Mouse (Mus musculus) forebrain, embryonic 15.5 days (tissue): ENCODE results near the gene Patj. TPM values are rescaled to one million over a fixed set of nuclear protein-coding genes. Genes with fewer than 3 reads are reported as not detected.
A peak's percentile ranks its signal among the peaks of the same experiment; 100 is the strongest.

Source experiments
- ATAC-seq: fragments of 200-750 bp; cut with Nextera tagmentation; replicated peaks from 2 replicates; pipeline ENCODE4 v1.8.0; 2017; ENCODE audit warnings: mild to moderate bottlenecking, moderate TSS enrichment, moderate library complexity
- H3K27ac ChIP-seq: fragments of 300-500 bp; sonication (generic); replicated peaks from 2 replicates; pipeline ENCODE4 v1.5.1; 2015; ENCODE audit warnings: mild to moderate bottlenecking, inconsistent platforms
- H3K27me3 ChIP-seq: fragments of 300-500 bp; sonication (generic); 2 replicates; pipeline ENCODE4 v1.6.1; 2015; ENCODE audit warnings: inconsistent platforms
- H3K36me3 ChIP-seq: fragments of 300-500 bp; sonication (generic); 2 replicates; pipeline ENCODE4 v1.6.1; 2015; ENCODE audit warnings: mild to moderate bottlenecking, inconsistent platforms
- H3K4me1 ChIP-seq: fragments of 300-500 bp; sonication (generic); 2 replicates; pipeline ENCODE4 v1.6.1; 2015; ENCODE audit warnings: inconsistent platforms
- H3K4me2 ChIP-seq: fragments of 300-500 bp; sonication (generic); replicated peaks from 2 replicates; pipeline ENCODE4 v1.6.1; 2015; ENCODE audit warnings: mild to moderate bottlenecking, inconsistent platforms
- H3K4me3 ChIP-seq: fragments of 300-500 bp; sonication (generic); 2 replicates; pipeline ENCODE4 v1.5.1; 2015; ENCODE audit warnings: mild to moderate bottlenecking, inconsistent platforms
- H3K9ac ChIP-seq: fragments of 300-500 bp; sonication (generic); replicated peaks from 2 replicates; pipeline ENCODE4 v1.6.1; 2015; ENCODE audit warnings: mild to moderate bottlenecking, inconsistent platforms
- H3K9me3 ChIP-seq: fragments of 300-500 bp; sonication (generic); 2 replicates; pipeline ENCODE4 v1.6.1; 2016; ENCODE audit warnings: inconsistent platforms
- WGBS: fragments of 180-500 bp; shearing (Covaris S2); methylation state at CpG from one replicate; pipeline ENCODE4 v1.1.7; 2015; ENCODE audit warnings: mixed read lengths; 5-methylcytosine and 5-hydroxymethylcytosine counted together
- polyA plus RNA-seq: library from polyadenylated mRNA; unstranded; fragments of >200 nt; fragmentation: Nextera tagmentation; extraction: Ambion mirVana; gene quantifications from 2 replicates; pipeline ENCODE4 v1.2.1, GENCODE M21; 2015

Patj gene
- polyA plus RNA-seq: 6.9 and 7.1 TPM in 2 replicates

DNA sequence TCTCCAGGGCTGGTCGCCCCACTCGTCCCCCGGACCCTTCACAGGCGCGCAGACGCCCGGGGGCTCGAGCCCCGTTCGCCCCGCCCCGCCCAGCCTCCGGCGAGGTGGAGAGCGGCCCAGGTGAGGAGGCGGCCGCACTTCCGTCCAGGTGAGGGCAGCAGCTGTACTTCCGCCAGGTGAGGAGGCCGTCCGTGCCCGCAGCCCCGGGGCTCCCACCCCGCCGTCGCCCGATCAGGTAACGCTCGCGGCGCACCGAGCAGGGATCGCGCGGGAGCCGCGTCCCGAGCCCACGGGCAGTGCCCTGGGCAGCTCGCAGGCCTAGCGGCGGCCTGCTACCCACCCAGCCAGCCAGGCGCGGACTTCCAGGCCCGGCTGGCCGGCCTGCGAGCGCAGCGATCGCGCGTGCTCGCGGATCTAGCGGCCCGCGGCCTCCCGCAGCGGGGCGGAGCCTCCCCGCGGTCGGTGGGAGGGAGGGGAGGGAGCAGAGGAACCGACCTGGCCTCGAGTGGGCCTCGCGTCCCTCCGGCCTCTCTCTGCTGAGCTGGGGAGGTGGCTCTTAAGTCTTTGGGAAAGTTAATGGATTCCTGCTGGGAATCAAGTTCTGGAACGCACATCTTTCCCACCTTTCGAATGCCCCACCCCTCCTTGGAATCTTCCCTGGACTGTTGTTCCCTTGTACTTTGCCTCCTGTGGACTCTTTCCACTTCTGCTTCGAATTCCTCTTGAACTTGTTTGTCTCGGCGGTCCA is at the start of gene Patj:
Patj (plus strand) TSS at position 96 of the 748 bp plus-strand sequence.
- H3K4me3 ChIP-seq: peak within 1 kb of the TSS; percentile 93
- H3K36me3 ChIP-seq: no peaks in the 10 kb centered on the region
- no peaks in the 10 kb centered on the region for H3K9me3 ChIP-seq
- peak within 1 kb of the TSS; percentile 78 for H3K4me2 ChIP-seq
- peak; percentile 87 for ATAC-seq
- H3K4me1 ChIP-seq: 0 out of 2 replicates have a peak, but pooled peaks cover 2% of the 10 kb centered on the region
- WGBS: under 1% methylated on average over 69 of the region's 73 CpGs
- H3K27ac ChIP-seq: peak within 1 kb of the TSS; percentile 77
- peak within 1 kb of the TSS; percentile 99 for H3K9ac ChIP-seq
- no peaks in the 10 kb centered on the region for H3K27me3 ChIP-seq

DNA sequence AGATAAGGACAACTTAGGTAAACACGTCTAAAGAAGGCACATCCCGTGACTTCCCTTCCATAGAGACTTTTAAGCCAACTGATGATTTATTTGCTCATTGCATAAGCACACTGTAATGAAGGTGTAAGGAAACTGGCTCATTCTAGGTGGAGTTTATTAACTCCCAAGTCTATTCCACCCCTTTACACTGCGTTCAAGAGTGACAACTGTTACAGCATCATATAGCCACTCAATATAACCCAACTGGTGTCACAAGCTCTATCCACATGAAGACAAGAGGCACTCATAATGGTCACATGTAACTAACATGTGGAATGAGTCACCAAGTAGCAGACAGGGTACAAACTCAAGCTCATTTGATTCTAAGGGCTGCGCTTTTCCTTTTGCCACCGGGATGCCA is 47.0 kb upstream of the Patj start:
- Histone ChIP-seq H3K9ac (no peak overlapping the region), H3K4me3 (no peak overlapping the region), H3K4me2 (no peak overlapping the region), H3K9me3 (peaks cover 5% of the 10 kb centered on the region; the same call in 1 of the 2 replicates), H3K4me1 (no peaks in the 10 kb centered on the region), H3K27ac (no peak overlapping the region), H3K36me3 (no peaks in the 10 kb centered on the region), H3K27me3 (no peaks in the 10 kb centered on the region)
- no peak for ATAC-seq
- WGBS: 90% methylated on average over 5 of the region's 5 CpGs

DNA sequence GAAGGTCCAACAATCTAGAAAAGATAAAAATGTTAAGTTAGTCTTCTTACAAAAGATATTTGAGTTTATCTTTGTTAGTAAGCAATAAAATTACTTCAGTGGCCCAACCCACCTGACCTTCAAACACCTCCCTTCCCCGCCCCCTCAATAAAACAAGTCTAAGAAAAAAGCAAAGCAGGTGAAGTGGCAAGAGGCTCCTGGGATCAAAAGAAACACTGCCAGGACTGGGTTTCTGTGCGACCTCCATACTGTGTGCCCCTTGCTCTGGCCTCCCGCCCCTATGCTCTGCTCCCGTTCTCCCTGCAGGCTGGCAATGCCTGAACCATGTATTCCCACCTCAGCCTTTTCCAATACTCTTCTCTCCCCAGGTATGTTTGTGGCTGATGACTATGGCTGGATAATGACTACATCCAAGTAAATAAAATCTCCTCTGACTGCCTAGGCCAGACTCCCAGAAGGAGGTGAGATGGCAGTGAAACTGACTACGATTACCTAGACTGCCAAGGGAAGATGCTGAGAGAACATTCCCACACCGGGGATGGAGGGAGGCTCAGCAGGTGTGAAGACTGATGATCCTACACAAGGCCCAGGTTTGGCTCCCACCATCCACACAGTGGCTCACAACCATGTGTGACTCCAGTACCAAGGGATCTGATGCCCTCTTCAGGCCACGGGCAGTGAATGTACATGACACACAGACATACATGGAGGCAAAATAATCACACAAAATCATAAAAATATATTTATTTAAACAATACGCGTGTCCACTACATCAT is 37.4 kb upstream of the Patj start:
- no peaks in the 10 kb centered on the region for H3K9me3 ChIP-seq
- WGBS: 96% methylated on average over 9 of the region's 9 CpGs
- no peak for ATAC-seq
- no peaks in the 10 kb centered on the region for H3K27me3 ChIP-seq
- peaks cover 28% of the 10 kb centered on the region for H3K36me3 ChIP-seq
- H3K4me3 ChIP-seq: no peak overlapping the region
- H3K9ac ChIP-seq: no peak overlapping the region
- H3K4me2 ChIP-seq: no peak overlapping the region
- H3K4me1 ChIP-seq: no peaks in the 10 kb centered on the region
- H3K27ac ChIP-seq: no peak overlapping the region

DNA sequence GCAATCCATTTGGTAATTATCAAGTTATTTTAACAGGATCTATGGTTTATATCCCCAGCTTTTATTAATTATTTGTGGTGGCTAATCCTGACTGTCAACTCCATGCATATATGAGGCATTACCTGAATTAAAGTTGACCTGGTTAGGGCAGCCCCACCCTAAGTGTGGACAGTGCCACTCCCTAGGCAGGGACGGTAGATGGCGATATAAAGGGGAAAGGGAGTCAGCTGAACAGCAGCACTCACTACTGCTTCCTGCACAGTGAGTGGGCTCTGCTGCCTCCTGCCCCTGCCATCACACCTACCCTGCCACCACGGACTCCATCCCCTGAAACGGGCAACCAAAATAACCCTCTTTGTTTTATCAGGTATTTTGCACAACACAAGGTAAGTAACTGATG is 20.2 kb upstream of the Patj start:
- H3K4me2 ChIP-seq: no peak overlapping the region
- H3K36me3 ChIP-seq: peaks cover 5% of the 10 kb centered on the region; the same call in 1 of the 2 replicates
- no peak overlapping the region for H3K9ac ChIP-seq
- WGBS: 52% methylated on average over 4 of the region's 4 CpGs
- H3K9me3 ChIP-seq: no peaks in the 10 kb centered on the region
- H3K27me3 ChIP-seq: no peaks in the 10 kb centered on the region
- no peaks in the 10 kb centered on the region for H3K4me1 ChIP-seq
- no peak overlapping the region for H3K4me3 ChIP-seq
- ATAC-seq: no peak
- H3K27ac ChIP-seq: no peak overlapping the region

GRCm38 (mm10) chr4:98376943-98377342 is 18.6 kb upstream of the Patj start:
- H3K4me3 ChIP-seq: no peak overlapping the region
- H3K27ac ChIP-seq: no peak overlapping the region
- H3K9me3 ChIP-seq: no peaks in the 10 kb centered on the region
- 99% methylated on average over 2 of the region's 2 CpGs for WGBS
- H3K9ac ChIP-seq: no peak overlapping the region
- no peaks in the 10 kb centered on the region for H3K27me3 ChIP-seq
- no peak for ATAC-seq
- peaks cover 2% of the 10 kb centered on the region; the same call in 1 of the 2 replicates for H3K36me3 ChIP-seq
- H3K4me2 ChIP-seq: no peak overlapping the region
- peaks cover 6% of the 10 kb centered on the region for H3K4me1 ChIP-seq

GRCm38 (mm10) chr4:98382716-98383424 is 12.7 kb upstream of the Patj start, which contains the start of gene Tm2d1:
Gene Tm2d1, minus strand, starts transcription at chr4:98383306.
- Histone ChIP-seq H3K4me2 (peak within 1 kb of the TSS; percentile 49), H3K4me1 (peaks cover 15% of the 10 kb centered on the region), H3K36me3 (no peaks in the 10 kb centered on the region), H3K9me3 (no peaks in the 10 kb centered on the region), H3K27ac (peak within 1 kb of the TSS; percentile 72), H3K4me3 (peak within 1 kb of the TSS; percentile 97), H3K27me3 (no peaks in the 10 kb centered on the region), H3K9ac (peak within 1 kb of the TSS; percentile 97)
- peak; percentile 98 for ATAC-seq
- under 1% methylated on average over 46 of the region's 46 CpGs for WGBS

DNA sequence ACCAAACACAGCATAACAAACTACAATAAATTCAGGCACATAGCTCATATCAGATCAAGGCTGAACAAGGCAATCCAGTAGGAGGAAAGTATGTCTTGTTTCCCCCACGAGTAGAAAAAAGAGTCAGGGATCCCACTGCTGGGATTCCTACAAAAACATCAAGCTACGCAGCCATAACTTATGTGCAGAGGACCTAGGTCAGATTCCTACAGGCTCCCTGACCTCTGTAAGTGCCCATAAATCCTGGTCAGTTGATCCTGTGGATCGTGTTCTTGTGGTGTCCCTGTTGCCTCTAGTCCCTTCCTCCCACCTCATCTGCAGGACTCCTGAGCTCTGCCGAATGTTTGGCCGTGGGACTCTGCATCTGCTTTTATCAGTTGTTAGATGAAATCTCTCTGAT is 10.5 kb upstream of the Patj start:
- Histone ChIP-seq H3K9ac (no peak overlapping the region), H3K36me3 (no peaks in the 10 kb centered on the region), H3K27ac (no peak overlapping the region), H3K4me3 (no peak overlapping the region), H3K4me1 (peaks cover 15% of the 10 kb centered on the region), H3K4me2 (no peak overlapping the region), H3K9me3 (no peaks in the 10 kb centered on the region), H3K27me3 (no peaks in the 10 kb centered on the region)
- no peak for ATAC-seq
- 77% methylated on average over 5 of the region's 5 CpGs for WGBS

- H3K4me1 ChIP-seq: 0 out of 2 replicates have a peak, but pooled peaks cover 2% of the 10 kb centered on the region
- no peak; the same call in 1 of the 2 replicates for ATAC-seq
These were observed 267 bp upstream of the Patj start for GRCm38 (mm10) chr4:98395346-98395689.

GRCm38 (mm10) chr4:98400926-98401583 is 5.5 kb downstream of the Patj start:
- Histone ChIP-seq H3K4me2 (no peak overlapping the region), H3K27me3 (no peaks in the 10 kb centered on the region), H3K27ac (no peak overlapping the region), H3K36me3 (no peaks in the 10 kb centered on the region), H3K9ac (no peak overlapping the region), H3K4me1 (no peaks in the 10 kb centered on the region), H3K9me3 (no peaks in the 10 kb centered on the region), H3K4me3 (no peak overlapping the region)
- 39% methylated on average over 6 of the region's 6 CpGs for WGBS
- ATAC-seq: no peak

More at GRCm38 (mm10) chr4:98395346-98395689, 267 bp upstream of the Patj start:
- Histone ChIP-seq H3K9me3 (no peaks in the 10 kb centered on the region), H3K9ac (peak overlapping the region; percentile 99), H3K4me3 (peak overlapping the region; percentile 93), H3K4me2 (peak overlapping the region; percentile 78), H3K27ac (peak overlapping the region; percentile 77), H3K27me3 (no peaks in the 10 kb centered on the region), H3K36me3 (no peaks in the 10 kb centered on the region)
- 4% methylated on average over 7 of the region's 7 CpGs for WGBS

DNA sequence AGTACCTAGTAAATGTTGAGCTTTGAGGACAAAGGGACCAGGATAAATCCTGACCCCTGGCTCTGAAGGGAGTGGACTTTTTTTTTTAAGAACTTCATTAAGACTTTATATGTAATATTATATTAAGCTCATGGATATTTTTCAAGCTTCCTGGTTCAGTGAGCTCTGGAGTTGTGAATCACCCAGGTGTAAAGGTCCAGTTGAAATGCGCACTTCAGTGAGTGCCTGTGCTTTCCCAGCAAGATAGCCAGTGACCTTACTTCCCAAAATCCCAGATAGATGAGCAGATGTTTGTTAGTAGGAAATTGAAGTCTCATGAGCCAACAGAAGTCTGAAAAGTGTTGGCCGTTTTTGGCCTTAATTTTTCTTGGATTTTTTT is 6.0 kb downstream of the Patj start:
- Histone ChIP-seq H3K4me3 (no peak overlapping the region), H3K27ac (no peak overlapping the region), H3K4me1 (no peaks in the 10 kb centered on the region), H3K36me3 (no peaks in the 10 kb centered on the region), H3K9me3 (no peaks in the 10 kb centered on the region), H3K27me3 (no peaks in the 10 kb centered on the region), H3K9ac (no peak overlapping the region), H3K4me2 (no peak overlapping the region)
- ATAC-seq: no peak
- WGBS: 83% methylated on average over 2 of the region's 2 CpGs

- H3K9me3 ChIP-seq: no peaks in the 10 kb centered on the region
- ATAC-seq: no peak
- 80% methylated on average over 4 of the region's 4 CpGs for WGBS
- H3K4me3 ChIP-seq: no peak overlapping the region
- no peaks in the 10 kb centered on the region for H3K36me3 ChIP-seq
- no peak overlapping the region for H3K27ac ChIP-seq
- H3K4me2 ChIP-seq: no peak overlapping the region
- no peak overlapping the region for H3K9ac ChIP-seq
- H3K27me3 ChIP-seq: no peaks in the 10 kb centered on the region
- H3K4me1 ChIP-seq: no peaks in the 10 kb centered on the region
These were observed 7.9 kb downstream of the Patj start for GRCm38 (mm10) chr4:98403492-98403891.
